Mouse (Mus musculus): ENCODE measurements around the gene Lrrc8c.

Gene Lrrc8c

DNA sequence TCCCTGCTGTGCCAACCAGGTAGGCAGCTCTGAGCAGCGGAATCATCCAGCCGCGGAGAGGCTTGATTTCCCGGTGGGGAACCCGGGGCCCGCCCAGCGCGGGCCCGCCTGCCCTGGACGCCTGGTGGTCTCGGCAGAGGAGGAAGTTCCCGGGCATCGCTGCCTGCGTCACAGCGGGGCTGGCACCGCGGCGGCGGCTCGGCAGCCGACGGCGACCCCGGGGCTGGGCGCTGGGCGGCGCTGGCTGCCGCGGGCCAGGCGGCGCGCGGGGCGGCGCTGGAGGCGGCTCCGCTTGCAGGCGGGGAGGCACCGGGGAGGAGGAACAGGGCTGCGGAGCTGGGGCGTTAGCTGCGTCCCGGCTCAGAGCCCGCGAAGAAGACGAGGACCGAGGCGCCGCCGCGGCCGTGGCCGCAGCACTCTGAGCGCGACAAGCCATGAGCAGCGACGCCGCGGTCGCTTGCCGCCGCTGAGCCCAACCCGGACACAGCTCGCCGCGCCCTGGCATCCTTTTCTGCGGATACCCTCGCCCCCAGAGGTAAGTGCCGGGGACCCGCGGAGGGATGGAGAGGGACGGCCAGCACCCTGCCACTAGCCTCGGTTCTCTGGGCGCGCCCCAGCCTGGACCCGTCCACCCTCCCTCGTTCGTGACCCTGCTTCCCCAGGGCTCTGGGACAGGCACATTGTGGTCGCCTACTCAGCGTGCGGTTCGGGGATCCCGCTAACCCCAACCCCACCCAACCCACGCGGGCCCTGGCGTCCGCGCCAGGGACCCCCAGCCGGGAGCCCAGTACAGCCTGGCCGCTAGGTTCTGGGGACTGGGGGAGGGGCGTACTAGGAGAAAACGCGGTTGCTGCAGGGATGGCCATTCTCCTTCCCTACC, at the start of gene Lrrc8c:
Gene Lrrc8c, plus strand, starts transcription at position 293 of the 880 bp plus-strand sequence.
- peak; percentile 84 for DNase-seq (ENCODE audit: extremely low spot score, low spot score)

DNA sequence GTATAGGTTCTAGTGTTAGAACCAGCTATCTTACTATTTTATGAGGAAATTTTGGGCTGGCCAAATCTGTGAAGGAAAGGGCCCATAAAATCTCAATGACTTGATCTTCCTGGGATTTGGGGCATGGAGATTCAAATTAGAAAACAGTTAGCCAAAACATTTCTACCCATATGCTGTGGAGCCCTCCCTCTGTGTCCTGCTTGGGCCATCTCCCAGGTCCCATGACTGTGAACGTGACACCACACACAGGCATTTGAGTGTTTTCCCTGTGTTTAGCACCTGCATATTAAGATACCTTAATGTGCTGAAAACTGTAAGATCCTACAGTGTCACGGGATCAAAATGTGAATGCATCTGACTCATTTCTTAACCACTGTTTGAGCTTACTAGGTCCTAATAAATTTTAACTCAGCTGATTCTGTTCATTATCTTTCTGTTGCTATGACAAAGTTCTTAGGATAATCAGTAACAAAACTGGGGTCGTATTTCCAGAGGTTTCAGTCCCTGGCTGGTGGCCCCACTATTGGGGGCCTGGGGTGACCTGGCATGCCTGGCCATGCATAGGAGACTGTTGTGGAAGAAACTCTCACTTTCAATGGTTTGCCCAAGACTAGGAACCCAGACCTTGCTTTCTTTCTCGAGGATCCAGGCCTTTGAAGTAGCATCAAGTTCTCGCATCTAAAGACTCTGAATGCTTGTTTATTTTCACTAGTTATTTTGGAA, 46.0 kb upstream of the Lrrc8c start:
- no peak for DNase-seq (ENCODE audit: extremely low spot score, low spot score)

DNA sequence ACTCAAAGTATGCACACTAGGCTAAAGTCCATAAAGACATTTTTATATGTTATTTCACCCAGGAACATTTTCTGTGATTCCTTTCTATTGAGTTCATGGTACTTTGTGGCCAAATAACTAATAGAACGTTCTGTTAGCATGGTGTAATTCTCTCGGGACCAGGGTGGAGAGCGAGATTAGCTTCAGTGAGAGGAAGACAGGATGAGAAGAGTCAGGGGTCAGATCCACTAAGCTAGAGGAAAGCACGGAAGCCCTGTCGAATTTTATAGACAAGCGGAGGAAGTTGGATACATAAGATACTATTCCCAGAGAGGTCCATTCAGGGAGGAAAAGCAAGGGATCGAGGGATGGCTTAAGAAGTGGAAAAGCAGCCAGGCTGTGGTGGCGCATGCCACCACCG, 41.7 kb upstream of the Lrrc8c start:
- no peak for DNase-seq (ENCODE audit: extremely low spot score, low spot score)

DNA sequence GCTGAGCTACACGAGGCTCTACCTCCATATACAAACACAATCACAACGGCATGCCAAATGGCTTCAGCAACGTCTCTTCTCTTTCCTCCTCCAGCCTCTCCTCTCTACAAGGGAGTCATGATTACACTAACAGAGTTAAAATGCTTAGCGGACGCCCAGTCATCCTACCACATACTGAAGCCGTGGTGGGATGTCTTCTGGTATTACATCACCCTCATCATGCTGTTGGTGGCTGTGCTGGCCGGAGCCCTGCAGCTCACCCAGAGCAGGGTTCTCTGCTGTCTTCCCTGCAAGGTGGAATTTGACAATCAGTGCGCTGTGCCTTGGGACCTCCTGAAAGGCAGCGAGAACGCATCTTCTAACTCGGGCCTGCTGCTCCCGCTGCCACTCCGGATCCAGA, 39.5 kb upstream of the Lrrc8c start:
- no peak for DNase-seq (ENCODE audit: extremely low spot score, low spot score)

DNA sequence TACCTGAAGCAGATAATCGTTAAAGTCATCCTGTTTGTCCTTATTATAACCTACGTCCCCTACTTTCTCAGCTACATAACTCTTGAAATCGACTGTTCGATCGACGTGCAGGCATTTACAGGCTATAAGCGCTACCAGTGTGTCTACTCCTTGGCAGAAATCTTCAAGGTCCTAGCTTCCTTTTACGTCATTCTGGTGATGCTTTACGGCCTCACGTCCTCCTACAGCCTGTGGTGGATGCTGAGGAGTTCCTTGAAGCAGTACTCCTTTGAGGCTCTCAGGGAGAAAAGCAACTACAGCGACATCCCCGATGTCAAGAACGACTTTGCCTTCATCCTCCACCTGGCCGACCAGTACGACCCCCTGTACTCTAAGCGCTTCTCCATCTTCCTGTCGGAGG, 38.6 kb upstream of the Lrrc8c start:
- no peak for DNase-seq (ENCODE audit: extremely low spot score, low spot score)

DNA sequence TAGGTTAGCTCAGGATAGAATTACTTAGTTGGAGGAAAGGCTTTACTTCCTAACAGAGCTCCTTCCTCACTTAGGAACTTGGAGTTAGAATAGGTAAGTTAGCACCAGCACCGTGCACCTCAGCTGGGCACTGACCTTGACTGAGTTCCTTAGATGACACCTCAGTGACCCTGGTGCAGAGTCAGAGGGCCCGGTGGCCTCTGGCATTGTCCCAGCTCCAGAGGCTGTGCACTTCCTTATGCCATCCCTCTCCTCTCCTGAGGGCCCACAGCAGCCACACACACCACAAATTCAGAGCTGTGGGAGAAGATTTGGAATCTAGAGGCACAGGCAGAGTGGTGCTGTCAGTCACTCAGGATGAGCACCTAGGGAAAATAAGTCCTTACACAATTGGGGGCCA, 35.6 kb upstream of the Lrrc8c start:
- DNase-seq (ENCODE audit: extremely low spot score, low spot score) = no peak

DNA sequence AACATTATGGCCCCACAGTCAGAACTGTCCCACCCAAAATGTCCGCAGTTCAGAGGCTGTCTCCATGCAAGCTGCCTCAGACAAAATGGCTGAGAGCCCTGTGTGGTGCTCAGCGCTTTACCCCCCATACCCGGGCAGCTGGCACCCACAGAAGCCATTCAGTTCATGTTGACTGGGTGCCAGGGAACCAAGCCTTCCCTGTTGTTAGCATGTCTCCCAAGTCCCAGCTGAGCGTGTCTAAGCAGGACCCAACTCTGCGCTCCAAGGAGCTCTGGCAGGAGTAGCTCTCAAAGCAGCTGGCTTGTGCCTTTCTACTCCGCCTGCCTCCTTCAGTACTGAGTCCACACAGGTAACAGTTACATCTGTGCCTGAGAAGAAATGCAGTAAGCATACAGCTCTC, 34.9 kb upstream of the Lrrc8c start:
- no peak for DNase-seq (ENCODE audit: extremely low spot score, low spot score)

DNA sequence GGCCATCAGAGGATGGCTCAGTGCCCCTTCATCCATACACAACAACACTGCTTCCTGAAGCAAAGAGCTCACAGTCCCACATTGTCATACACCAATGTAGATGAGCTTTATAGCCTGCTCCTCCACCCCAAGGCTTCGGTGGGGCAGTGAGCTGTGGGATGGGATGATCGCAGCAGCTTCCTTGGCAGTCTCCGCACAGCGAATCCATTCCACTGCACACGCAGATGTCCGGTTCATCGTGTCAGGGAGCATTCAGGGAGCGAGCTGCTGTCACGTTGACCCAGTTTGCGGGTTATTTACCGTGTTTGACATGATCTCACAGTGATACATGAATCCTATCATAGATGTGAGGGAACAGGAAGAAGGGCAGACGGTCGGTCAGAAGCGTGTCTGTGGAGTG, 34.3 kb upstream of the Lrrc8c start:
- DNase-seq (ENCODE audit: extremely low spot score, low spot score) = no peak

DNA sequence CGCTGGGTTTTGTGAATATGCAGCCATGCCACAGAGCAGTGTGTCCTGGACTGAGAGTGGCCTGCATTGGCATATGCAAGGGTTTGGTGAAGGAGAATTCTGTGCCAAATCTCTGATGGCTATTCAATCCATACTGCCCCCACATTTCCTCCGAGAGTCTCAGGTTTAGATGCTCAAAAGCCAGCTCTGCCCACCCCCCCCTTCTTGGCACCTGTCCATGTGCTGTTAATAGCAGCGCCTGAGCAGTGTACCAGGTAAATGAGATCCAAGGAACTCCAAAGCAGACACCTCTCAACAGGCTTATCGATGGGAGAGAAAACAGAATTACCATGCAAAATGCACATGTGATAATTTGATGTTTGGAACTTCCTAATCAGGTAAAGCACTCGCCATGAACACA, 29.0 kb upstream of the Lrrc8c start:
- DNase-seq (ENCODE audit: extremely low spot score, low spot score) = no peak

DNA sequence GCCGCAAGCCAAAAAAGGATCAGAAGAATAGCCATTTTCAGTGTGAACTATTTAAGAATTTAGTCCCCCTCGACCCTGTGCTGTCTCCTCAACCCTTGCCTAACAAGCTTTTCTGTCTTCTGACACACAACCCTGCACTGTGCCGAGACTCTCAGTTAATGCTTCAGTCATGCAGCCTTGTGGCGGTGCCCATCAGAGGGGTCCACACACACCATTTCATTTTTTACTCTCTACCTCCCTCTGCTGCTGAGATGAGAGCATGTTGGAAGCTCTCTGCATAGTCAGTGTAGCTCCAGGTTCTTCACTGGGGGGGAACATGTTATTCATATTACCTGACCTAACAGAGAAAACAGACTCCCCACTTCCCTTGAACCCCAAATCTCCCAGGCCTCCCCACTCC, 27.8 kb upstream of the Lrrc8c start:
- no peak for DNase-seq (ENCODE audit: extremely low spot score, low spot score)

DNA sequence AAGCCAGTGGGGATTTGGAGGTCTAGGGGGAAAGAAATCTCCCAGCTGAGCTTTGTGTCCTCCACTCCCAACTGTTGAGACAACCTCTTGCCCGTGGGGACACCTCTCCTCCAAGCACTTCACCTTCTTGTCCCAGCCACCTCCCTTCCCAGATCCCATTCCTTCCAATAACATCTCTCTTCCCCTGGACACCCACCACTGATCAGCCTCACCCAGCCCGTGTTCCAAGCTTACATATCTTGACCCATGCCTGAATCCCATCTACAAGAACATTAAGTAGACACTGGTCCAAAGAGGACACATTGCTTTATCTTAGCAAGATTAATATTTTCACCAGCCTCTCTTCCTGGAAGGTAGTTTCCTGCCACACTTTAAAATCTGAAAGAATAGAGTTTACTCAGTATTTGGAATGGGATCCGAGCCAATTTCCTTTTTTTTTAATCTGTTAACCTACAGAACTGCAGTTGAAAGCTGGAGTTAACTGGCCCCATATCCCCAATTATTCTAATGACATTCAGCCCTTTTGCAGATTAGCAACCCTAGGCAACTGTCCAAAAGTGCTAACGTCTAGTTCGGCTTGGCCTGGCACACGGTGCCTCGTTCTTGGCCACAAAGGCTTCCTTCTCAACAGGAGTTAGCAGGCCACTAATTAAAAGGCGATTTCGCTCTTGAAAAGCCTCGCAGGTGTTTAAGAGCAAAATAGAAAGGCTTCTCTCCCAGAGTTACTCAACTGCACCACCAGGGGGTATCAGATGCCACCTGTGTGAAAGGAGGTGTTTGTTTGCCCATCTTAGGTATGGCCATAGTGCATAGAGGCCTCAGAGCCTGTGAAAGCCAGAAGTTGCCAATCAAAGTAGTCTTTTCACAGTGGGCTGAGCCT, 26.6 kb upstream of the Lrrc8c start:
- no peak for DNase-seq (ENCODE audit: extremely low spot score, low spot score)

DNA sequence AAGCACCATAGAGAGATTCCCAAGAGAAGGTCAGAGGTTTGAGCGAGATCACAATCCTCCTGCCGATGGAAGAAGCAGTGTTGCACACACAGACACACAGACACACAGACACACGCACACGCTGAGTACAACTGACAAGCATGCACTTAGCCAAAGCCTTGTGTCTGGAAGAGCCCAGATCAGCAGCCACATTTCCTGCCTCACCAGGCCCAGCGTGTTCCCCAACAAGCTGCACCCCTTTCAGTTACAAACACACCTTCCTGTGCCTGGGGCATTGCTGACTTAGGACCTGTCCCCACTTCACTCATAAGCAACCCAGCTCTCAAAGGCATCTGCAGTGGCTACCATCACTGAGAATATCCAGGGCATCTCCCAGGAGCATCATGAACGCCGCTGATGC, 25.8 kb upstream of the Lrrc8c start:
- no peak for DNase-seq (ENCODE audit: extremely low spot score, low spot score)

DNA sequence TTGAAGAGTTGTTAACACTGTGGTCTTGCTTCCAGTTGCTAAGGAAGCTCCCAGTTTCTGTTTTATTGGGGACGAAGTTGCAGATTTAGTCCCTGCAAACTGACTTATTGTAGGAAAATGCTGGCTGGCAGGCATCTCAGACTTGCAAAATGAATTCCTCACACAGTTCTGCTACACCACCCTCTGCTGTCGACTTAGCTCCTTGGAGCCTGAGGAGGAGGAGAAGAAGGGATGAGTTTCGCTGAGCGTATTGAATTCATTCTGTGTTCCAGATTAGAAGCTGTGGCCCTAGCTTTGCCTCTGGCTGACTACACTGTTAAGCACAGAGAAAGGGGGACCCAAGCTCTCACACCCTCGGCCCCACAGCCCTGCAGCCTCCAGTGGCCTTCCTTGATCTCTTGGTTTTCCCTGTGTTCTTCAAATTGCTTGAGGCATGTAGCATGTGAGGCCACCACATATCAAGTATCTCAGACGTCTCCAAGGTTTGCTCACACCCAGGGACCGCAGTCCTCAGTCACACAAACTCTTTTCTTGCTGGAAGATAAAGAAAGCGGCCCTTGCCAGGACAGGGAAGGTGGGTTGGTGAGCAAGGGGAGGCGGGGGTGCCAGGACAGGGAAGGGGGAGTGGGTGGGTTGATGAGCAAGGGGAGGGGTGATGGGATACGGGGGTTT, 24.8 kb upstream of the Lrrc8c start:
- DNase-seq (ENCODE audit: extremely low spot score, low spot score) = no peak

DNA sequence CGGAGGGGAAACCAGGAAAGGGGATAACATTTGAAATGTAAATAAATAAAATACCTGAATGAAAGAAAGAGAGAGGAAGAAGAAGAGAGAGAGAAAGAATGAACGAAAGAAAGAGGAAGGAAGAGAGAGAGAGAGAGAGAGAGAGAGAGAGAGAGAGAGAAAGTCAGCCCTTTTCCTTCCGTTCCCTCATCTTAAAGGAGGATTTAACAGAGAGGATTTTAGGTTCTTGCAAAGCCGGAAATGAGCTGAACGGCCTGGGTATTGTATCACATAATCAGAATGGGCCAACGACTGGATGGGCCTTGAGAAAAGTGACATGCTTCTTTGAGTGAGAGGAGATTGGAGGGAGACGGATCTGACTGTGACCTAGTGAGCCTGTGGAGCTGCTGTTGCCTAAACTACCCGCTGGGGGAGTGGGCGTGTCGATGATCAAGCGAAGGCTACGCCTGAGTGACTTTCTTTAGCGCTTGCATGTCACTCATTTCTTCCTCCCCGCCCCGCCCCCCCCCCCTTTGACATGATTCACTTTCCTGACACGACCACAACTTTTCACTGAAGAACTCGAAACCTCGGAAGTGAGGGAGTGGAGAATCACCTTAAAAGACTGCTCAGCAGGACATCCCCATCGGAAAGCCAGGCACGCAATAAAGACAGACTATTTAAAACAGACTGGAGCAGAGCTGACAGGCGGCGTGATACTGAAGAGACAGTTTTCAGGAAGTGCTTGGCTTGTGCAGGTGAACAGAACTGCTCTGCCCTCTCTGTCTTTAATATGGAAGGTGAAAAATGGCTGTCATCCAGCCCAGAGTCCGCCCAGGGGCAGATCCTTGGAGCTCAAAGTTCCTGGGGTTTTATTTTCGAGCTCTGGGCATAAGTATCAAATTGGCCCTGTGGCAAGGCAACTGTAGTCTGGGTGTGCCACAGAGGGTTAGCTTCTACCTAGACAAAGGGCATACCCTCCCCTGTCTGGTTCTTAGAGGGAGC, 24.0 kb upstream of the Lrrc8c start:
- DNase-seq (ENCODE audit: extremely low spot score, low spot score) = peak; percentile 79

DNA sequence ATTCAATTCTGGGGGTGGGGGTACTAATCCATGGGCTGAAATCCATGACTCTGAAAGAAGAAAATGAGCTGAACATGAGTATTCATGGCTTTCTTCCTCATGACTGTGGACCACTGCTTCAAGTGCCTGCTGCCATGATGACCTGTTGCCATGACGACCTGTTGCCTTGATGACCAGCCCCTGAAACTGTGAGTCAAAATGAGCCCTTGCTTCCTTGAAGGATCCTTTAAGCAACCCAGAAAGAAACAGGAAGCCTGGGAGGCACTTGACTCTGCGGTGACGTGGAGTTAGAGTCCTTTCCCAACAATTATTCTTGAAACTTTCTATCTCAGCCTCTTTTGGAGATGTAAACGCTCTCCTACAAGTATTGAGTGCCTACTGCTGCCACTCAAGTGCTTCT, 23.1 kb upstream of the Lrrc8c start:
- DNase-seq (ENCODE audit: extremely low spot score, low spot score) = no peak

DNA sequence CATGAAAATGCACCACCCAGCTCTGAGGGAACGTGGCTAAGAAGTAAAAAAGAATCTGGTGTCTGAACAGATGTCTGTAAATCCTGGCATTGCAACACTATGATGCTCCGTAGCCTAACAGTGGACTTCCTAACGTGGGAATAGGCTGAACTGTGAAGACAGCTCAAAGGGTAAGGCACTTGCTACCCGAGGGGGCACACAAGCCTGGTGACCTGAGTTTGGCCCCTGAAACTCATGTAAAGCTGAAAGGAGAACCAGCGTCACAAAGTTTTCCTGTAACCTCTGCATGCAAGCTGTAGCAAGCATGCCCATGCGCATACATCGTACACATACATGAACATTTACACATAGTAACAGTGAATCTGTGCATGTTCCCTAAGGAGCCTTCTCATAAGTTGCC, 22.6 kb upstream of the Lrrc8c start:
- DNase-seq (ENCODE audit: extremely low spot score, low spot score) = no peak

DNA sequence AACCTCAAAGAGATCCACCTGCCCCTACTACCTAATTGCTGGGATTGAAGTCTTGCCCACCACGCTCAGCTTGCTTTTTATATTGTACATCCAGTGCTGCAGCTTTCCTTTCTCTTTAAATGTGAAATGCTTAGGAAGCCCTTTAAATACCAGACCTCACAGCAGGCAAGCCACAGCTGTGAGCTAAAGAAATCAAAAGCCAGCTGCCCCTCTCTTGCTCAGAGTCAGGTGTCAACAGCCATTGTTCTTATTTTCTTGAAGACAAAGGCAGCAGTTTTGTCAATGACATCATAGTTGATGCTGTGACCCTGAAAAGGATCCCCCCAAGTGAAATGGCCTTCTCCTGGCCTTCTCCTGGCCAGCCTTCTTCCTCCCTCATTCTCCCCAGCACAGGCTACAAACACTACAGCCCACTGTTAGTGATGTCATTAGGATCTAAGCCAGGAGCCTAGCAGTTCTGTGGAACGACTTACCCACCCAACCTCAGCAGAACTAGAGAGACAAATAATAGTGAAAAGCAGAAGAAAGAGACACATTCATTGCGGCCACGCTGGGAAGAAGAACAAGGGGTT, 20.7 kb upstream of the Lrrc8c start:
- no peak for DNase-seq (ENCODE audit: extremely low spot score, low spot score)

DNA sequence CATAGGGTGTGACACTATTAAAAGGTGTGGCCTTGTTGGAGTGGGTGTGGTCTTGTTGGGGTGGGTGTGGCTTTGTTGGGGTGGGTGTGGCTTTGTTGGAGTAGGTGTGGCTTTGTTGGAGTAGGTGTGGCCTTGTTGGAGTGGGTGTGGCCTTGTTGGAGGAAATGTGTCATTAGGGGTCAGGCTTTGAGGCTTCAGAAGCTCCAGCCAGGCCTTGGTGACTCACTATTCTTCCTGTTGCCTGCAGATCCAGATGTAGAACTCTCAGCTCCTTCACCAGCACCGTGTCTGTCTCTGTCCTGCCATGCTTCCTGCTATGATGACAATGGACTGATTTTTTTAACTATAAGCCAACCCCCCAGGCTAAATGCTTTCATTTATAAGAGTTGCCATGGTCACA, 19.8 kb upstream of the Lrrc8c start:
- no peak for DNase-seq (ENCODE audit: extremely low spot score, low spot score)
